Mouse (Mus musculus): Measurements from ENCODE around the gene B3gnt9.

The B3gnt9 gene

GRCm38 (mm10) chr8:105209153-105210110 is 45.5 kb downstream of the B3gnt9 start:
- no peak for DNase-seq

DNA sequence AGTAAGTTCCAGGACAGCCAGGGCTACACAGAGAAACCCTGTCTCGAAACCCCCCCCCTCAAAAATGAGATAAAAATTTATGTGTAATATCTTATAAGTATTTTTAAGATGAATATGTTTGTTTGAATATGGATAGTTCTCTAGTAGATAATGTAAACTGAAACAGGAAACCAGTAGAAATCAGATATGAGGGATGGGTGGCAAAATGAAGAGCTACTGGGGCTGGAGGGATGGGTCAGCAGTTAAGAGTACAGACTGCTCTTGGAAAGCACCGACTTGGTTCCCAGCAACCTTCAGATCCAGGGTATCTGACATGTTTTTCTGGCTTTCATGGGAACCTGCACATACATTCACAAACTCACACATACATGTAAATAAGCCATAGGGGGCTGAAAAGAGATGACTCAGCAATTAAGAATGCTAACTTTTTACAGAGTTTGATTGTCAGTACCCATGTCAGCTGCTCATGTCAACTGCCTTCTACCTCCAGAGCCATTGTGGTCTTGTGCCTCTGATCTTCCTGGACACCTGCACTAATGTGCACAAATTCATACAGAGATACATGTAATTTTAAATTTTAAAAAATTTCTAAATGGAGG is 47.2 kb downstream of the B3gnt9 start:
- no peak for DNase-seq

GRCm38 (mm10) chr8:105206766-105207275 is 48.1 kb downstream of the B3gnt9 start:
- DNase-seq, result no peak

DNA sequence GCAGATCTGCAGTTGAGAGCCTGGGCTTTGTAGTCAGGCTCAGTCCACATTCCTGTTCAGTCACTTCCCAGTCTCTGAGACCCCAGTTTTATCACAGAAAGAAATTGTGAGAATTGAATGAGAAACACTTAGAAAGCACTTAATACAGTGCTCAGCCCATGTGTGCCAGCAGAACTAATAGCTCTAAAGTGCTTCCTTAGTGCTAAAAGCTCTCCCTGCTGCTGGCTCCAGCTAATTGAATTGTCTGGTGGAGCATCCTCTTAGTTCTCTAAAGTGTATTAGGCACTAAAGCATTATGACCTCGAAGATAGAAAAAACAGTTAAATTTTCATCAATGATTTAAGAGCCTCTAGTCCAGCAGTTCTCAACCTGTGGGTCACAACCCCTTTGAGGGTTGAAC is 49.2 kb downstream of the B3gnt9 start:
- DNase-seq, result no peak
